Mouse (Mus musculus) urinary bladder, postnatal 14 days (tissue): ENCODE results near the gene Srms.
"Not testable (repeated sequence)": the region's sequence is repeated elsewhere in the genome, so short reads cannot be mapped to it uniquely, and the experiment has no call there.

Source experiments
- DNase-seq: peaks from one replicate; pipeline ENCODE4 v3.0.0; 2021; ENCODE audit warnings: low spot score

Srms gene

DNA sequence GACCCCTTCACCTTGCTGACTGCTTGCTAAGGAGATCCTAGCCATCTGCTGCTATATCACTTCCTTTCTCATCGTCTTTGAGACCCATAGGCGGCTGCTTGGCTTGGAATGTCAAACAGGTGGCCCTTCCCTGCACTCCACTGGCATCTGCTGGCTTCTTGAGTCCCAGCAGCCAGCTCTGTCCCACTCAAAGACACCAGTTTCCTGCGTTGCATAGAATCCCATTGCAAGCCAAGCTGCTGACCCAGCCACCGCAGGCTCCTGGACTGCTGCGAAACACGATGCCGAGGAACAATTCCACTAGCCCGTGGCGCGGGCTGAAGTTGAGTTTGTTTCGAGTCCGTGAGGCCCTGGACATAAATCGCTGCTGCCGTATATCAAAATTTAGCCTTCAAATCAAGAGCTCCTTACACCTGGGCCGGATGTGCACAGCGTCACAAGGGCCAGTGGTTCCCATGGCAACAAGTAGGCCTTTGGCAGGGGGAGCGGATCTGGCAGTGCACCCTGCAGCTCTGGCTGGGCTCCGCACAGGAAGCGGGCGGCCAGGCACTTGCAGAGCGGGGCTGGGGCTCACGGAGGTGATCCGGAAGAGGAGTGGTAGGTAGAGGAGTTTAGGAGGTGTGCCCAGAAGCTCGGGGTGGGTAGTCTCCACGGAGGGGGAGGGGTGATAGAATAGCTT is 6.7 kb upstream of the Srms start, which contains the start of gene Fndc11:
Gene Fndc11, plus strand, starts transcription at position 476 of the 679 bp plus-strand sequence.
- DNase-seq: peak; percentile 76

DNA sequence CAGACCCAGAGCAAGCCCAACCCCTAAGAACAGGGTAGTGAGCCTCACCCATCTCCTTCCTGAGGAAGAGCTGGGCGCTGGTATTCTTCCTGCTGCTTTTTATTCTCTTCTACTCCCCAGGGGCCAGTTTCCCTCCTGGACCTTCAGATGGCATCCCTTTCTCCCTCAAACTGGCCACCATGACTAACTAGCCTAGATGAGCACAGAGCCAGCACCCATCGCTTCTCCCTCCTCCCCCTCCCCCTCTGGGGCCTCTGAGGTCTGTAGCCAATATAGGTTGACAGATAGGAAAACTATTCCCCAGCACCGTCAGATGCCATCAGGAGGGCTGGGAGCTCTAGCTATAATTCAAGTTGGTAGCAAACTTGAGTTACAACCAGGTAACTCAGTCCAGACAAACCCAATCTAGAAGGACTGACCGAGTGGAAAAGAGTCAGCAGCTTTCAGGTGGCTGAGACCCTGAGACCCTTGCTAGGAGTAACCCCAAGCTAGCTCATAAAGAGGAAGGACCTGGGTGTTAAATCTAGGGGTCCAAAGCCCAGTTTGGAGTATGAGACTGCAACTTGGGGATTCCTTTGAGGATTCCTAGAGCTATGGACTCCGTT is 6.0 kb upstream of the Srms start:
- no peak for DNase-seq

DNA sequence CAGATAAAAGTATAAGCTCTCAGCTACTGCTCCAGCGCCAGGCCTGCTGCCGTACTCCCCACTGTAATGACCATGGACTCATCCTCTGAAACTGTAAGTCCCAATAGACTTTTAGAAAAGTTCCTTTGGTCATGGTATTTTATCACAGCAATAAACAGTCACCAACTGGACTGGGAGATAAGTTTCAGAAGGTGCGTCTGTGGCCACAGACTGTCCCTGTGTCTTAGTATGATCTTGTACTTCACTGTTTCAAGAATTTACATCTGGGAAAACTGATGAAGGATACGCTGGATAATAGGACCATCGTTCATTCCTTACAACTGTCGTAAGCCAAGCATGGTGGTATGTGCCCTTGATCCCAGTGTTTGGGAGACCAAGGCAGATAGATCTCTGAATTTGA is 3.1 kb upstream of the Srms start:
- DNase-seq: no peak

DNA sequence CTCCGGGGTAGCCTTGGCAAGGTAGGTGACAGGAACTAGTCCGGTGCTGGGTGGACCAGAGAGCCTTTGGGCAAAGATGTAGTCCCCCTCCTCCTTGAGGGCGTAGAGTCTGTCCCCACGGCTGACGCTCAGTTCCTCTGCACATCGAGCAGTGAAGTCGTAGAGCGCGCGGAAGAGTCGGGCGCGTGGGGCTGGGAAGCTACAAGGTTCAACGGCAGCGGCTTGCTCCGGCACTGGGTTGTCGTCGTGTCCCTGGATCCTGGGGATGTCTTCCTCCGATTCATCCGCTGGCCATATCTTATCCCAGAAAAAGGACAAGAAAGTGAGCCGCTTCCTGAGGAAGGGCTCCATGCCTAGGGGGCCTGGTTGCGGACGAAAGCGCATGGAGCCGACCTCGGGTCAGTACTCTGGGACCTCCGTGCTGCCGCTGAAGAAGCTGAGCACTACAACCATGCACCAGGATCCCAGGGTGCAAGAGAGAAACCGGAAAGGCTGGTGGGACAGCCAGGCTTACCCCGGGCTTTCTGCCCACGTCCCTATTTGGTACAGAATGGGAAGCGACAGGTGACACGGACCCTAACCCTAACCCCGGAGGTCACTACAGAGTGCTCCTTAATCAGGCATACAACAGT is 480 bp downstream of the Srms start:
- DNase-seq: no peak

DNA sequence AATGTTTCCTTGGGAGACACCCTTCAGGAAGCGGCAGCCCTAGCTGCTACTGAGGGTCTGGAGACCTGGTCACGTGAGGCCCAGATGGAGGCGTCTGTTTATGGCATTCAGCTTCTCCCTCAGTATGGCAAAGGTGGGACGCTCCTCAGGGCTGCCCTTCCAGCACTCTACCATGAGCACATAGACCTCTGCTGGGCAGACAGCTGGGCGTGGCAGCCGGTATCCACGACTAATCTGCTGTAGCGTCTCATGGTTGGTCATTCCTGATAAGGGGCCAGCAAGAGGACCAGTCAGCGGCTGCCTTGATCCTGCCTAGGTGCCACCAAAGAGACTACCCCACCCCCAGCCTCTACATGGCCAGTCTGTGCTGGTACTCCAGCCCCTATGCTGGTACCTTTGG is 6.9 kb downstream of the Srms start:
- DNase-seq: no peak

DNA sequence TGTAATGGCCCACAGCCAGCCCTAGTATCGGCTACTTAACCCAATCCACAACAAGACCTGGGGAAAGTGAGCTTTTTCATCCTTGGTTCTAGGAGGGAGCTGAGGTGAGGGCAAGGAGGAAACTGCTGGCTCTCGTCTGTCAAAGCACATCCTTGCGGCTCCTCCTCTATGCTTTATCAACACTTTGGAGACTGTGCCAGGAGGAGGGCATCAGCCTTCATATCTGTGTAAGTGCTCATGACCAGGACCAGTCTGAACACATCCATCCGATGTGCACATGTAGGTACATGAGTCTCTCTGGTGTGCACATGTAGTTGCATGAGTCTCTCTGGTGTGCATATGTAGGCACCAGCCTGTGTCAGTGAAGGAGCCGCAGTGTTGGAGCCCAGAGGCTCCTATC is 7.3 kb downstream of the Srms start:
- DNase-seq: no peak

DNA sequence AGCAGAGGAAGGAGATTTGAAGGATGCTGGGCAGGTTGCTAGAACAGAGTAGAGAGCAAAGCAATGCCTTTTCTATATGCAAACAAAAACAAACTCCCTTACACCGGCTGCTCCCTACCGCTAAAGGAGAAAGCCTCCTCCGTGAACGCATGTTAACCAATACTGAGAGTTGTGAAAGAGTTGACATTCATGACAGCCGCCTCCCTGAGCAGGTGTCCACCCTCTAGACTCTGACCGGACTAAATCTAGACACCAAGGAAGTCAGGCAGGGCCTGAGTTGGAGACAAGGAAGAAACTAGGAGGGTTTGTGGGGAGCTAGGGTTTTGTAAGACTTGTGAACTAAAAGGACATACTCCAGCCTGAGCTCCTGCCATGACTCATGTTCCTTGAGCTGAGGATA is 10.1 kb downstream of the Srms start:
- no peak for DNase-seq

DNA sequence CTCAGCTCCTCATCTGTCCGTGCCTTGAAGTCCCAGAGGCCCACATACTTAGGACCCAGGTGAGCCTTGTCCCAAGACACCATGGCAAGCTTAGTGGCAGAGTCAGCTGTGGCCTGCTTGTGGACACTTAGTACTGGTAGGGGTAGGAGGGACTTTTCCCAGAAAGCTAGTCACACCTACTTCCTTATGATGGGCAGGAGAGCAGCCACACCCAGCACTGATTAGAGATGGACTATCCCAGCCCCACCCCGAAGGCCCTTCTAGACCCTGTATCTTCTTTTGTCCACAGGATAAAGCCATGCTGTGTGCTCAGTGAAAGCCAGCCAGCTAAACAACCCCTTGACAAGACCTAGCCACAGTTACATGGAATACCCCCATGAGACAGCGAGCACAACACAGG is 10.6 kb downstream of the Srms start, which contains the start of gene Ptk6:
Gene Ptk6, minus strand, starts transcription at position 368 of the 400 bp plus-strand sequence.
- no peak for DNase-seq

DNA sequence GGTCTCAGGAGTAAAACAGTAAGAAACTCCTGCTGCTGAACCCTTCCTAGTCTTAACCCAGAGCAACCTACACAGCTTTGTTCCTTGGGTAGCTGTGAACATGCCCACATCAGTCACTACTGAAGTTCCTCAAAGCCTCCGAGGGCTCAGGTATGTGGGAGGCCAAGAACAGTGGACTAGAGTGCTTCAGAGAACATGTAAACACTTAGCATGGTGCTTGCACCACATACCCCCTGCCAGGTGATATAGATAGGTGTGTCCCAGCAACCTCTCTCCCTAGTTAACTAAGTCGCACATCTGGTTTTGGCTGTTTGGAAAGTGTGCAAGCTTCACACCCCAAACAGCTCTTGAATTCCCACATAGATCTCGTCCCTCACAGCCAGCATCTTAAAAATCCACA is 11.4 kb downstream of the Srms start:
- no peak for DNase-seq

DNA sequence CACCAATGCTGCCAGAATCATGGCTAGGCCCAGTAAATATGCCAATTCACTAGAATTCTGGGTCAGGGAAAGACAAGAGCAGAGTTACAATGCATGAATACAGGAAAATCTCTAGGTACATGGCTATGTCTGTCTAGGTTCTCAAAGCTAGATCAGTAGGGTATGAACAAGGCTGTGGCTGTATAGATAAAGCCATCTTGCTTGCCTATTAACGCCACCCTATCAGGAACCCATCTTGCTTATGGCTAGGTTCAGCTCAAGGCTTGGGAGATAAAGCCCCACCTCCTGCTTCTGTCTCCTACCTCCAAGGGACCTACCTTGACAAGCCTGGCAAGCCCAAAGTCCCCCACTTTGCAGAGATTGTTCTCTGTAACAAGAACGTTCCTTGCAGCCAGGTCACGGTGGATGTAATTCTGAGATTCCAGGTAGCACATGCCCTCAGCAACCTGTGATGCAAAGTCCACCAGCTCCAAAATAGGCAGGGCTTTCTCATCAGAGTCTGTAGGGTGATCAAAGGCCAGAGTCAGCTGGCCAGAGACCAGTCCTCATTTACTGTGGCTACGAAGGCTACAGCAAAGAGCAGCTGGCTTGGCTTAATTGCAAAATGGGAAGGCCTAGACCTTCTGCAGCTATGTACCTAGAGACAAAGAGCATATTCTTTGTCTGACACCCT is 16.2 kb downstream of the Srms start:
- no peak for DNase-seq

DNA sequence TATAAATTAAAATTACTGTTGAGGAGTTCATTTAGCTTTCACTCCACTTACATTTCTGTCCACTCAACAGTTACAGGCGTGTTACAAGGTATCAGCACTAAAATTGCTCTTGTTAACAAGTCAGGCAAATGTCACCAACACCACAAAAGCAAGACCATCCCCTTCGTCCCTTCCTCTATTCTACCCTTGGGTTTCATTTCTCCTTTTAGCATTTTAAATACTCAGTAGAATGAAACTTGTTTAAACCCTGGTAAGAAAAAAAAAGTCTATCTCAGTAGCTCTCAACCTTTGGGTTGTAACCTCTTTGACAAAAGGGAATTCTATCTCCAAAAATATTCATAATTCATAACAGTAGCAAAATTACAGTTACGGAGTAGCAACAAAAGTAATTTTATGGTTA is 19.9 kb downstream of the Srms start:
- no peak for DNase-seq

DNA sequence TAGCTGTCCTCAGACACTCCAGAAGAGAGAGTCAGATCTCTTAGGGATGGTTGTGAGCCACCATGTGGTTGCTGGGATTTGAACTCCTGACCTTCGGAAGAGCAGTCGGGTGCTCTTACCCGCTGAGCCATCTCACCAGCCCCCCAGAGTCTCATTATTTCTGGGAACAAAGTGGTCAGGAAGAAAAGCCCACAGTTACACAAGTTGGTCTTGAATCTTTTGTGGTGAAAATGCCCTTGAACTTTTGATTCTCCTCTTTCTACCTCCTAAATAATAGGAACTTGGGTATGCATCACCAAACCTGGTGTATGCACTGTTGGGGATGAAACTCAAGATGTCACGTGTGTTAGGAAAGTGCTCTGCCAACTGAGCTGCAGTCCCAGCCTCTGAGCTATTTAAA is 21.0 kb downstream of the Srms start:
- no peak for DNase-seq

DNA sequence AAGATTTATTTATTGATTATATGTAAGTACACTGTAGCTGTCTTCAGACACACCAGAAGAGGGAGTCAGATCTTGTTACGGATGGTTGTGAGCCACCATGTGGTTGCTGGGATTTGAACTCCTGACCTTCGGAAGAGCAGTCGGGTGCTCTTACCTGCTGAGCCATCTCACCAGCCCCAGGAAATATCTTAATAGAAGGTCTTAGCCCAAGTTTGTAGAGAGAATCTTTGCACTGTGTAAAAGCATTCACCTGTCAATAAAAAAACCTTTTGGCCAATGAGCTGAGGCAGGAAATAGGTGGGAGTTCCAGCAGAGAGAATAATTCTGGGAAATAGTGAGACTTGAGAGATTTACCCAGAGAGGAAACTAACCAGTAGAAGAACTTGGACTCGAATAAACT is 21.6 kb downstream of the Srms start:
- not testable (repeated sequence) for DNase-seq

DNA sequence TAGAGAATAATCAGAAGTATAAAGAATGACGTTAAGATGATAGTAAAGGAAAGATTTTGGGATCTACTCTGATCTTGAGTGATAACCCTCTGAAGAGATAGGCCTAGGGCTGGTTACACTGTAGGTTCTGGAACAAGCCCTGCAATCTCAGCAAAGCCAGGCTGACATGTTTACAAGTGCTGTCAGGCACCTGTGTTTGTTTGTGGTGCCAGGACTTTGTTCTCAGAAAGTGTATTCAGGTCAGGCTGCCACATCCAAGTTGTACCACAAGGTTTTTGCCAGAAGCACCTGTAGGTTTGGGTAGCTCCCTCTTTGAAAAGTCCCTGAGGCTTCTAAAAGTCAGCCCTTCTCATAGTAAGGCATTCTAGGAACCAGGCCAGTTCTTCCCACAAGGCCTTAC is 23.7 kb downstream of the Srms start:
- no peak for DNase-seq

DNA sequence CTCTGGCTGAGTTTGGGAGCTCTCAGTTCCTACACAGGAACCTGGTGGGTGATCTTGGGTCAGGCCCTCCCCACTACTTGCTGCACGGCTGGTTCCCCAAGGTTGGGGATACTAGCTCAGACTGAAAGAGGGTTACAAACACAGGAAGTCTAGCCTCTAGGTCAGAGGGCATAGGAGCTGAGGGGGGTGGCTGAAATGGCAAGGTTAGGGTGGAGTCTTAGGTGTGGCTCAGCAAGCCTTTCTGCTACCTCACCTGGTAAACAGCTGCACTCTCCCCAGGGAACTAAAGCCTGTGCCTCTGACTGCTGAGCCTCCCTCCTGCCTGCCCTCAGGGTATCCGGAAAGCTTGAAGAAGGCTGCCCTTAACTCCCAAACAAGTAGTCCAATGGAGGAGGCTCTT is 24.3 kb downstream of the Srms start:
- peak; percentile 64 for DNase-seq

DNA sequence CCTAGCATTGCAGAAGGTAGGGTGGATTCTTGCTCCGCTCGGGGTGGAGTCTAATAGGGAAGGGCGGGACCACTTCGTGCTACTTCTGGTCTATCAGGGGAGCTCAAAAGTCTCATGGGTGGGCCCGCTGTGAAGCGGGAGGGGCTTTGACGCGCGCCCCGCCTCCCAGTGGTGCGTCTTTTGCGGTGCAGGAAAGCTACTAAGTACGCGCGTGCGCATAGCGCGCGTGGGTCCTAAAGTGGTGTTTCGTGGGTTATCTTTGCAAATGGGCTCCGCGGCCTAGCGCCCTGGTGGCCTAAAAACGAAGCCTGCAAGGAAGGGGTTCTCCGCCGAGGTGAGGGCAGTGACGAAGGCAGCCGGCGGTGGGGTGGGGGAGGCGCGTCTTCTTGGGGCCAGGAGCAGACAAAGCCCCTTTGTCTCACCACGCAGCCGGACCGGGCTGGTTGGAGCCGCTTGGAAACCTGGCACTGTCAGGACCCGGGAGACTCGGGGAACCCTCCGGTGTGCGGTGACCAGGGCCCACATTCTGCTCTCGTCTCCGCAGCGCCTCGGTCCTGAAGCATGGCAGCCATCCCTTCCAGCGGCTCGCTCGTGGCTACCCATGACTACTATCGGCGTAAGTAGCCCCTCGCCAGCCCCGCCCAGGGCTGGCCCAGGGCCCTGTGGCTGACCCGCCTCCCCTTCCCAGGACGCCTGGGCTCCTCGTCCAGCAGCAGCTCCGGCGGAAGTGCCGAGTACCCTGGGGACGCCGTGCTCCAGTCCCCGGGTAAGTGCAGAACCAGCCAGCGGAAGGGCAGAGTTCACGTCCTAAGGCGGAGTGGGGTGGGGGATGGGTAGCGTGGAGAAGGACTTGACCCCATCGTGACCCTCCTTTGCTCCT is 25.6 kb downstream of the Srms start, which contains the start of gene Ppdpf:
Gene Ppdpf, plus strand, starts transcription at position 127 of the 880 bp plus-strand sequence.
- peak; percentile 94 for DNase-seq

DNA sequence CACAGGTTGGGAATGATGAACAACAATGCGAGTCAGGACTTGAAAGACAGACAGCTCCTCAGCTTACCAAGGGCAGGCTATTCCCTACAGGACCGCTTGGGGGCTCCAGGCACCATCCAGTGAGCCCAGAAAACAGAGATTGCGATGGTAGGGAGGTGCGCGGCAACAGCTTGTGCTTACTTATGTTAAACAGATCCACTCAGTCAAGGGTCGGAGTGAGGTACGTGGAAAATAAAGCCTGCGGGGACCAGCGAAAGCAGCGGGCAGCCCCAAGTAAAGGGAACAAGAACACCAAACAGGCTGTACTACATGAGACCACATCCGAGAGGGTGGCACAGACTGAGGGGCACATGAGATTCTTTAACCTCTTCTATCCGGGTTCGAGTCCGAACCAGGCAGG is 26.4 kb downstream of the Srms start:
- peak; percentile 88 for DNase-seq

DNA sequence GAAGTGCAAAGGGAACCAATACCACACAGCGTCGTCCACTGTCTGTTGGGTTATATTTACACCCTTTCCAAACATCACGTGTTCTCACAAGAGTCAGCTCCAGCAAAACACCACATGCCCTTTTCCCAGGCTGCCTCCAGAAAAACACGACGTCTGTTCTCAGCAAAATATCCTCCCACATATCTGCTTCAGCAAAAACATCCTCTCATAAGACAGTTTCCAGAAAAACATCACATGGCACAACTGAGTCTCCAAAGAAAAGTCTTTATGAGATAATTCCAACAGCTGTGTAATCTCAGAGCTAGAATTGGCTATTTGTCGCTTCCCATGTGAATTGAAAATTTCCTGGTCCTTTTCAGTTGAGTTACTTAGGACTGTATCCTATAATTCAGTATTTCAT is 32.1 kb downstream of the Srms start:
- DNase-seq: no peak

DNA sequence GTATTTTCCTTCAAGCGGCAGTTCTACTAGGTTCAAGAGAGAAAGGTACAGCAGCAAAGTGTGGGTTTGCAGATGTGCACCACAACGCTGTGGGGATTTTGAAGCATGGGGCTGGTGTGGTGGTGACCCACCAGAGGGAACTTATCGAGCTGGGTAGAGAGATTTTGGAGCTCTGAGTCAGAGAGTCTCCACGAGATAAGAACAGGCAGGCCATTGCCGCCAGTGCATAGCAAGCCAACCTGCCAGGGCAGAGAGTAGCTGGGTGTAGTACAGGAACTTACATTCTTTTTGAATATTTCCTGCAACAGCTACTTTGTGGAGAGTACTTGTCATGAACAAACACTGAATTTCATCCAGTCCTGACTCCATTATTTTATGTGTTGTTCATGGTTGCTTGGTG is 34.5 kb downstream of the Srms start:
- DNase-seq: no peak

DNA sequence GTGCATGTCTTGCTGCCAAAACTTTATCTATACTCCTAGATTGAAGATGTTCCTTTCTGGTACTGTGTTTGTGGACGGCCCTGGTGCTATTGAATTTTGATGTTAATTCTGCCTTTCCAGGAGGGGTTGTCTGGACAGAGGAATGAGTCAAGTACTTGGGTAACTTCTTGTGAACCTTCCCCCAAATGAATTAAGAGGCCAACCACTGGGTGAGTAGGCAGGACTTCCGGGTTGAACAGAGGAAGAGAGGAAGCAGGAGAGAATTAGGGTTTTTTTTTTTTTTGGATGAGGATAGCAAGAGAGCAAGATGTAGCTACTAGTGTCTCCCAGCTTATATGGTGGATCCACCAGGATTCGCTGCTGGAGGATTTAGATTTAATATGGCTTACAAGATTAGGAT is 35.0 kb downstream of the Srms start:
- no peak for DNase-seq

DNA sequence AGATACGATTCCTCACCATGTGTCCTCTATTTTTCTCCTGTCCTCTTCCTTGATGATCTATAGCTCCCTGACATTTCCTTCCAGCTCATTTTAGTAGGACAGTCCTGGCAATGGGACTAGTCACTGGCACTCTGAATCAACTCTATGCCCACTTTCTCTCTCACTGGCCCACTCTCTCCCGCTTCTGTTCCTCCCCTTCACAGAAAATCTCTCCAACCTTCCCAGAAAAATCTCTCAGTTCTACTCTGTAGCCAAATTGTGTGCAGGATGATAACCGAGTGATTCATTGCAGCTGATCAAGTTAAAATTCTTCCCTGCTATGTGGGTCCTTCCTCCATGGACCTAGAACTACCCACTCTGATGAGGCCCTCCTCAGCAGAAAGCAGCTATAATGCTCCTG is 38.3 kb downstream of the Srms start:
- DNase-seq: no peak

DNA sequence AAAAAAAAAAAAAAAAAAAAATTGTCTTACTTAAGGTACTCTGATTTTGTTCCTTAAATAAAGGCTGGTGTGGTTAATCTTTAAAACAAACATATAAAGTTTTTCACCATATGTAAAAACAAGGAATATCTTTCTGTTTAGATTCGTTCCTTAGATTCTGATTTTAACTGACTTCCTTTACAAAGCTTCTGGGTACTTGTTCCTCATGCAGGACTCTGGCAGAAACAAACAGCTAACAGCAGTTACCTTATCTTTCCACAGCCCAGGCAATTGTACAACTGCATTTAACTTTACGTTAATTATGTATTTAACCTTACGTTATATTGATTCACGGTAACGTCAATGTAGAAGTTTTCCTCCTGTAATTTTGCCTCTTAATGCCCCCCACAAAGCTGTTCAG is 46.5 kb downstream of the Srms start:
- DNase-seq: no peak
